Comparison of ENCODE assay signal across 9 mouse cellular contexts in the genomic region with DNA sequence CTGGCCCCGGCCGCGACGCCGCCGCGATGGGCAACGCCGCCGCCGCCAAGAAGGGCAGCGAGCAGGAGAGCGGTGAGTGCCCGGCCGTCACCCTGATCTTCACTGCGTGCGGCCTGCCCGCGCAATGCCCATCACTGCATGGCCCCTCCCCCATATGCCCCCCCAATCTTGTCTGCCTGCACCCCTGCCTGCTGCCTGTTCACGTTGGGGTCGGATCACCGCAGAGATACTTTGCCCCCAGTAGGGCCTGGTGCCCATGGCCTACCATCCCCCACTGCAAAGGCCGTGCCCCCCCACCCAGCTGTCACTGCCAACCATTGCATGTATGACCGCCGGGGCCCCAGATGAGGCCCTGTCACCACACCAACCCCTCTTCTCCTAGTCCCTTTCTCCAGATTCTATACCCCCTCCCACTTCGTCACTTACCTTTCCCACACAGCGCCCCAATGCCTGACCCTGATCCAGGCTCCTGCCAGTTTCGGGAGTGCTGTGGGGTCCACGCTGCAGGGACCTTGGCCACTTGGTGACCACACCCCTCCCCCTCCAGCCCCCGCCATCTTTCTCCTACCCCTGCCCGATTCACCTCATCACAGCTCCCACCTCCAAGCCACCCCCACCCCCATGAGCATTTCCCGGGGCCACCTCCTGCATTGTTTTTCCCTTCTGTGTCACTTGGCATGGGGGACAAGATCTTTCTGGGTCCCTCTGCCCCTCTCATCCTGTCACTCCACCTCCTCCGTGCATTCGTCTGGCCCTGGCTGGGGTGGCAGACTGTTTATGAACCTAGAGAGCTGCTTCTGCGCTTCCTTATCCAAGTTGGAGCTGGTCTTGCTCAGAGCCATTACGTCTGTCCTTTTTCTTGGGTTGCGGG. TPM values are rescaled to one million over a fixed set of nuclear protein-coding genes. Genes with fewer than 3 reads are reported as not detected.
DNase-seq lines count a peak whose midpoint lies in the region; ATAC-seq and TF ChIP-seq lines count a peak whose summit lies in the region.
"Had no signal": no experiment of that assay in that cellular context is flagged by ENCODE, and none has a peak within 500 bp of the region (broad histone marks: within the 10 kb centered on the region; RNA-seq: fewer than 3 reads in every experiment).

No protein-coding gene starts in this region.

- DNase-seq in heart, postnatal 25 days (ENCODE audit: low spot score), result no peak
- peak; percentile 35 for DNase-seq in MEL (ENCODE audit: low read depth, low spot score)
- DNase-seq in cerebellum, postnatal 14 days, result peak; percentile 64 to 77
- peak; percentile 34 for DNase-seq in lung, postnatal 10 days
- peak; percentile 43 for DNase-seq in testis, postnatal 14 days (ENCODE audit: low spot score)
- DNase-seq in urinary bladder, postnatal 36 days (ENCODE audit: low spot score in 2 of 2), result no peak

- H3K27me3 ChIP-seq in heart, embryonic 13.5 days (replicated peaks), result no peaks in the 10 kb centered on the region
- no peaks in the 10 kb centered on the region for H3K27me3 ChIP-seq in MEL (ENCODE audit: control insufficient read depth in 1 of 2, insufficient read depth in 2 of 2, low read length in 2 of 2)
- no peaks in the 10 kb centered on the region for H3K27me3 ChIP-seq in hindbrain, embryonic 13.5 days

- intact Hi-C loops in heart, postnatal 25 days (cut with DNase I), result loop anchor here (2.0 kb wide), 1 partner anchor 21 kb away; no protein-coding TSS in a partner anchor

- no peak for TF ChIP-seq CTCF in MEL (IDR thresholded peaks at IDR 0.05 in 2 of 3, conservative IDR thresholded peaks at IDR 0.05 in 1 of 3; ENCODE audit: control insufficient read depth in 1 of 3, insufficient read depth in 1 of 3, low read depth in 2 of 3, low read length in 3 of 3, poor library complexity in 1 of 3, severe bottlenecking in 1 of 3)

- peaks cover 8% of the 10 kb centered on the region for H3K79me2 ChIP-seq in MEL (ENCODE audit: control insufficient read depth, insufficient read depth, low read length, poor library complexity)

- WGBS in heart, embryonic 13.5 days, result 3% methylated on average over 37 of the region's 37 CpGs
- WGBS in hindbrain, embryonic 13.5 days, result 3% methylated on average over 37 of the region's 37 CpGs

- TF ChIP-seq EP300 in MEL (IDR thresholded peaks at IDR 0.05; ENCODE audit: low read depth in 1 of 2, low read length in 2 of 2), result no peak

- H3K9ac ChIP-seq in heart, embryonic 13.5 days, result peak overlapping the region; percentile 98
- H3K9ac ChIP-seq in MEL (ENCODE audit: control insufficient read depth, low read depth, low read length, poor library complexity, severe bottlenecking), result peak overlapping the region; percentile 78
- peak overlapping the region; percentile 96 for H3K9ac ChIP-seq in hindbrain, embryonic 13.5 days

- H3K9me3 ChIP-seq in heart, embryonic 13.5 days, result no peaks in the 10 kb centered on the region
- no peaks in the 10 kb centered on the region for H3K9me3 ChIP-seq in MEL (replicated peaks; ENCODE audit: insufficient read depth, low read length)
- no peaks in the 10 kb centered on the region for H3K9me3 ChIP-seq in hindbrain, embryonic 13.5 days

- TF ChIP-seq RAD21 in MEL (IDR thresholded peaks at IDR 0.05; ENCODE audit: low read depth, low read length), result no peak

- no peak for TF ChIP-seq POLR2A in MEL (IDR thresholded peaks at IDR 0.05; ENCODE audit: control insufficient read depth in 1 of 2, insufficient read depth in 1 of 2, low read depth in 1 of 2, low read length in 2 of 2, poor library complexity in 1 of 2)

- H3K27ac ChIP-seq in heart, embryonic 13.5 days (replicated peaks), result peak overlapping the region; percentile 73
- H3K27ac ChIP-seq in MEL (ENCODE audit: control insufficient read depth, low read depth, low read length), result no peak overlapping the region
- H3K27ac ChIP-seq in hindbrain, embryonic 13.5 days, result peak overlapping the region; percentile 88

- peak overlapping the region; percentile 97 for H3K4me3 ChIP-seq in heart, embryonic 13.5 days
- H3K4me3 ChIP-seq in MEL (ENCODE audit: control insufficient read depth in 1 of 2, insufficient read depth in 1 of 2, low read depth in 2 of 2, low read length in 2 of 2), result peak overlapping the region; percentile 60 to 82
- peak overlapping the region; percentile 95 for H3K4me3 ChIP-seq in hindbrain, embryonic 13.5 days

- peaks cover 23% of the 10 kb centered on the region for H3K36me3 ChIP-seq in heart, embryonic 13.5 days
- peaks cover 0 to 2% of the 10 kb centered on the region in 2 experiments; a peak in 3 of 4 replicates for H3K36me3 ChIP-seq in MEL (ENCODE audit: control insufficient read depth in 1 of 2, insufficient read depth in 2 of 2, low read length in 2 of 2)
- no peaks in the 10 kb centered on the region for H3K36me3 ChIP-seq in hindbrain, embryonic 13.5 days

- peaks cover 48% of the 10 kb centered on the region for H3K4me1 ChIP-seq in heart, embryonic 13.5 days
- peaks cover 0 to 9% of the 10 kb centered on the region in 2 experiments; a peak in 1 of 4 replicates for H3K4me1 ChIP-seq in MEL (ENCODE audit: control insufficient read depth in 1 of 2, insufficient read depth in 2 of 2, low read length in 2 of 2)
- peaks cover 49% of the 10 kb centered on the region for H3K4me1 ChIP-seq in hindbrain, embryonic 13.5 days (replicated peaks)

- ATAC-seq in heart, embryonic 13.5 days (ENCODE audit: extremely low read depth, insufficient number of reproducible peaks, low FRiP score, low TSS enrichment), result peak; percentile 9; the same call in 1 of the 2 replicates
- ATAC-seq in hindbrain, embryonic 13.5 days (ENCODE audit: low FRiP score), result peak; percentile 46

- H3K4me2 ChIP-seq in heart, embryonic 13.5 days, result peak overlapping the region; percentile 94
- H3K4me2 ChIP-seq in hindbrain, embryonic 13.5 days, result peak overlapping the region; percentile 97

TF ChIP-seq in MEL, 35 proteins besides CTCF, POLR2A, EP300 and RAD21:
- TF ChIP-seq MYB (IDR thresholded peaks at IDR 0.05; ENCODE audit: low read depth, low read length), result no peak
- no peak for TF ChIP-seq CHD1 (IDR thresholded peaks at IDR 0.05; ENCODE audit: low read depth, low read length)
- TF ChIP-seq TBP (IDR thresholded peaks at IDR 0.05; ENCODE audit: low read depth, low read length), result no peak
- no peak for TF ChIP-seq HCFC1 (IDR thresholded peaks at IDR 0.05; ENCODE audit: low read depth, low read length)
- no peak for TF ChIP-seq ETS1 (IDR thresholded peaks at IDR 0.05; ENCODE audit: low read depth, low read length)
- TF ChIP-seq TCF12 (IDR thresholded peaks at IDR 0.05; ENCODE audit: low read depth, low read length), result no peak
- no peak for TF ChIP-seq CHD2 (IDR thresholded peaks at IDR 0.05; ENCODE audit: low read length)

RNA-seq across cellular contexts. Expression of gene Prkaca, which starts 0.6 kb away (rescaled TPM):
- polyA plus RNA-seq in heart, embryonic 13.5 days (2015; fragmentation: Nextera tagmentation; extraction: Ambion mirVana), result 197 and 206 TPM in 2 replicates
- total RNA-seq in heart, postnatal 25 days (2021), result 100 to 1,000 TPM; 353 to 360 TPM
- total RNA-seq in MEL (2012; rRNA removed), result 23.8 and 24.7 TPM in 2 replicates
- 10 to 100 TPM in 1 of 2 experiments, not detected in 1; 74.9 TPM for polyA plus RNA-seq in MEL (2012; ENCODE audit: insufficient read depth in 1 of 2, insufficient read length in 2 of 2, low read depth in 1 of 2, low replicate concordance in 2 of 2, missing spikeins in 1 of 2)
- 188 and 191 TPM in 2 replicates for polyA plus RNA-seq in hindbrain, embryonic 13.5 days (2015; fragmentation: Nextera tagmentation; extraction: Ambion mirVana)

RNA-seq across cellular contexts. Expression of gene Asf1b, which starts 18.1 kb away (rescaled TPM):
- polyA plus RNA-seq in heart, embryonic 13.5 days (2015; fragmentation: Nextera tagmentation; extraction: Ambion mirVana), result 57.0 and 62.7 TPM in 2 replicates
- 1 to 10 TPM; 1.1 to 1.7 TPM for total RNA-seq in heart, postnatal 25 days (2021)
- 84.3 and 90.4 TPM in 2 replicates for total RNA-seq in MEL (2012; rRNA removed)
- 100 to 1,000 TPM; 113 to 137 TPM for polyA plus RNA-seq in MEL (2012; ENCODE audit: insufficient read depth in 1 of 2, insufficient read length in 2 of 2, low read depth in 1 of 2, low replicate concordance in 2 of 2, missing spikeins in 1 of 2)
- 14.0 and 15.8 TPM in 2 replicates for polyA plus RNA-seq in hindbrain, embryonic 13.5 days (2015; fragmentation: Nextera tagmentation; extraction: Ambion mirVana)

RNA-seq across cellular contexts. Expression of gene Gm10644, which starts 18.4 kb away (rescaled TPM):
- 0.41 and 0.55 TPM in 2 replicates for polyA plus RNA-seq in heart, embryonic 13.5 days (2015; fragmentation: Nextera tagmentation; extraction: Ambion mirVana)
- total RNA-seq in heart, postnatal 25 days (2021), result under 1 TPM; 0.61 to 0.70 TPM
- 0.29 and 0.35 TPM in 2 replicates for total RNA-seq in MEL (2012; rRNA removed)
- polyA plus RNA-seq in MEL (2012; ENCODE audit: insufficient read depth in 1 of 2, insufficient read length in 2 of 2, low read depth in 1 of 2, low replicate concordance in 2 of 2, missing spikeins in 1 of 2), result under 1 TPM in 1 of 2 experiments, not detected in 1; 0.49 TPM
- 0.76 and 0.84 TPM in 2 replicates for polyA plus RNA-seq in hindbrain, embryonic 13.5 days (2015; fragmentation: Nextera tagmentation; extraction: Ambion mirVana)

RNA-seq across cellular contexts. Expression of gene Samd1, which starts 24.1 kb away (rescaled TPM):
- 4.8 and 5.7 TPM in 2 replicates for polyA plus RNA-seq in heart, embryonic 13.5 days (2015; fragmentation: Nextera tagmentation; extraction: Ambion mirVana)
- total RNA-seq in heart, postnatal 25 days (2021), result 10 to 100 TPM; 27.4 to 30.9 TPM
- 96.7 and 111 TPM in 2 replicates for total RNA-seq in MEL (2012; rRNA removed)
- 100 to 1,000 TPM in 1 of 2 experiments, not detected in 1; 121 TPM for polyA plus RNA-seq in MEL (2012; ENCODE audit: insufficient read depth in 1 of 2, insufficient read length in 2 of 2, low read depth in 1 of 2, low replicate concordance in 2 of 2, missing spikeins in 1 of 2)
- 8.2 and 9.3 TPM in 2 replicates for polyA plus RNA-seq in hindbrain, embryonic 13.5 days (2015; fragmentation: Nextera tagmentation; extraction: Ambion mirVana)

RNA-seq across cellular contexts. Expression of gene 1700067K01Rik, which starts 27.9 kb away (rescaled TPM):
- polyA plus RNA-seq in heart, embryonic 13.5 days (2015; fragmentation: Nextera tagmentation; extraction: Ambion mirVana), result 0.50 and 0.53 TPM in 2 replicates
- total RNA-seq in heart, postnatal 25 days (2021), result under 1 TPM in 1 of 2 experiments, not detected in 1; 0.26 TPM
- 0.39 and 0.69 TPM in 2 replicates for total RNA-seq in MEL (2012; rRNA removed)
- under 1 TPM in 1 of 2 experiments, not detected in 1; 0.53 TPM for polyA plus RNA-seq in MEL (2012; ENCODE audit: insufficient read depth in 1 of 2, insufficient read length in 2 of 2, low read depth in 1 of 2, low replicate concordance in 2 of 2, missing spikeins in 1 of 2)
- 0.65 and 0.71 TPM in 2 replicates for polyA plus RNA-seq in hindbrain, embryonic 13.5 days (2015; fragmentation: Nextera tagmentation; extraction: Ambion mirVana)
- total RNA-seq: common myeloid progenitor, adult 5-6 weeks had no signal

Comparison
In these comparisons a context has a peak if more than half of its experiments do, and no peak if none do; other contexts are left out.
1. DNase-seq: peak in MEL (single experiment), cerebellum, postnatal 14 days (2 of 2), lung, postnatal 10 days (single experiment) and testis, postnatal 14 days (single experiment); none in heart, postnatal 25 days (single experiment) and urinary bladder, postnatal 36 days (0 of 2).
2. Peak in every context shown above with its lines, with median percentiles within 50 percentile points of each other: H3K4me3 ChIP-seq and H3K9ac ChIP-seq.